Mouse (Mus musculus) stomach, embryonic 16.5 days (tissue): ENCODE results near the gene Jmjd4. TPM values are rescaled to one million over a fixed set of nuclear protein-coding genes. Genes with fewer than 3 reads are reported as not detected.

Source experiments
- ATAC-seq: fragments of 200-750 bp; cut with Nextera tagmentation; 2 replicates; pipeline ENCODE4 v1.8.0; 2017; ENCODE audit warnings: moderate number of reproducible peaks, moderate TSS enrichment; ENCODE audit not compliant: insufficient read depth, low FRiP score
- H3K27ac ChIP-seq: fragments of 300-500 bp; sonication (generic); 2 replicates; pipeline ENCODE4 v1.5.1; 2014; ENCODE audit warnings: low read length
- H3K27me3 ChIP-seq: fragments of 300-500 bp; sonication (generic); 2 replicates; pipeline ENCODE4 v1.6.1; 2014; ENCODE audit warnings: low read length, control low read depth, mixed read lengths; ENCODE audit not compliant: control insufficient read depth, insufficient read depth
- H3K36me3 ChIP-seq: fragments of 300-500 bp; sonication (generic); 2 replicates; pipeline ENCODE4 v1.6.1; 2014; ENCODE audit warnings: low read length; ENCODE audit not compliant: control insufficient read depth, insufficient read depth
- H3K4me1 ChIP-seq: fragments of 300-500 bp; sonication (generic); 2 replicates; pipeline ENCODE4 v1.6.1; 2014; ENCODE audit warnings: low read length, control low read depth, mixed read lengths; ENCODE audit not compliant: control insufficient read depth, insufficient read depth
- H3K4me2 ChIP-seq: fragments of 300-500 bp; sonication (generic); 2 replicates; pipeline ENCODE4 v1.6.1; 2014; ENCODE audit warnings: low read depth, low read length, mixed read lengths
- H3K4me3 ChIP-seq: fragments of 300-500 bp; sonication (generic); replicated peaks from 2 replicates; pipeline ENCODE4 v1.5.1; 2014; ENCODE audit warnings: mild to moderate bottlenecking, low read length
- H3K9ac ChIP-seq: fragments of 300-500 bp; sonication (generic); 2 replicates; pipeline ENCODE4 v1.6.1; 2014; ENCODE audit warnings: low read length
- H3K9me3 ChIP-seq: fragments of 300-500 bp; sonication (generic); replicated peaks from 2 replicates; pipeline ENCODE4 v1.6.1; 2016; ENCODE audit warnings: low read length, control low read depth; ENCODE audit not compliant: control insufficient read depth
- WGBS: fragments of 180-500 bp; shearing (Covaris S2); extraction: QIAGEN DNeasy Blood & Tissue Kit; methylation state at CpG from one replicate; pipeline ENCODE4 v1.1.7; 2014; 5-methylcytosine and 5-hydroxymethylcytosine counted together
- polyA plus RNA-seq: library from polyadenylated mRNA; unstranded; fragments of >200 nt; fragmentation: Nextera tagmentation; extraction: Ambion mirVana; gene quantifications from 2 replicates; pipeline ENCODE4 v1.2.1, GENCODE M21; 2015

Gene Jmjd4
- polyA plus RNA-seq, 1 experiment from 2014 or later: 9.3 TPM

DNA sequence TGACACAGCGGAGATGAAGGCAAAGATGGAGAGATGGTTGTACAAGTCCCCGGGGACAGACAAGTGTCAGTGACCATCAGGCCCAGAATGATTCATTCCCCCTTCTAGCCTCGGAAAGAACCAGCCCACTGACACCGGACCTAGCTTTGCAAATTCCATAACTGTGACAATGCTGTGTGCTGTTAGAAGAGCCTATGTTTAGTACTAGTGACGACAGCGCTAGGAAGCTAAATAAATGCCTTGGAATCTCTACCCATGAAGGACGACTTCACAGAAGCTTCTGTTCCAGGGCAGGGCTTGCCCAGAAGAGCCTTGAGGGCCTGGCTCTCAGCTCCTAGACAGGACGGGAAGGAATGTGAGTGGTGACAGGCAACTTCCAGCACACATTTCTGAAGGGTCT, 36.4 kb downstream of the Jmjd4 start:
- H3K27ac ChIP-seq: no peak overlapping the region
- no peak overlapping the region for H3K9ac ChIP-seq
- H3K9me3 ChIP-seq: no peaks in the 10 kb centered on the region
- WGBS: 81% methylated on average over 8 of the region's 8 CpGs
- no peaks in the 10 kb centered on the region for H3K27me3 ChIP-seq
- H3K36me3 ChIP-seq: peaks cover 26% of the 10 kb centered on the region
- no peaks in the 10 kb centered on the region for H3K4me1 ChIP-seq
- no peak overlapping the region for H3K4me2 ChIP-seq
- ATAC-seq: no peak
- H3K4me3 ChIP-seq: no peak overlapping the region

GRCm38 (mm10) chr11:59496672-59497310, 46.9 kb downstream of the Jmjd4 start:
- H3K9ac ChIP-seq: no peak overlapping the region
- H3K27me3 ChIP-seq: no peaks in the 10 kb centered on the region
- no peak overlapping the region for H3K4me2 ChIP-seq
- no peak overlapping the region for H3K4me3 ChIP-seq
- H3K27ac ChIP-seq: no peak overlapping the region
- 77% methylated on average over 6 of the region's 6 CpGs for WGBS
- no peak for ATAC-seq
- H3K9me3 ChIP-seq: no peaks in the 10 kb centered on the region
- H3K4me1 ChIP-seq: no peaks in the 10 kb centered on the region
- peaks cover 35% of the 10 kb centered on the region for H3K36me3 ChIP-seq

GRCm38 (mm10) chr11:59497747-59498146, 47.9 kb downstream of the Jmjd4 start:
- ATAC-seq: no peak
- Histone ChIP-seq H3K9me3 (no peaks in the 10 kb centered on the region), H3K9ac (no peak overlapping the region), H3K27ac (no peak overlapping the region), H3K27me3 (no peaks in the 10 kb centered on the region), H3K36me3 (peaks cover 31% of the 10 kb centered on the region), H3K4me1 (no peaks in the 10 kb centered on the region), H3K4me3 (no peak overlapping the region), H3K4me2 (no peak overlapping the region)
- WGBS: 91% methylated on average over 7 of the region's 7 CpGs

- Histone ChIP-seq H3K4me1 (peaks cover 8% of the 10 kb centered on the region; the same call in 1 of the 2 replicates), H3K27me3 (no peaks in the 10 kb centered on the region), H3K4me3 (no peak overlapping the region), H3K27ac (no peak overlapping the region), H3K9ac (no peak overlapping the region), H3K9me3 (no peaks in the 10 kb centered on the region), H3K36me3 (peaks cover 41% of the 10 kb centered on the region), H3K4me2 (no peak overlapping the region)
- WGBS: 90% methylated on average over 5 of the region's 5 CpGs
- ATAC-seq: no peak
Observed at GRCm38 (mm10) chr11:59501978-59502700, 52.3 kb downstream of the Jmjd4 start.

- peak overlapping the region; percentile 95 for H3K27ac ChIP-seq
- peak overlapping the region; percentile 89 for H3K4me2 ChIP-seq
- H3K9me3 ChIP-seq: no peaks in the 10 kb centered on the region
- ATAC-seq: peak; percentile 48; the same call in 1 of the 2 replicates
- peaks cover 24% of the 10 kb centered on the region for H3K36me3 ChIP-seq
- no peaks in the 10 kb centered on the region for H3K27me3 ChIP-seq
- H3K9ac ChIP-seq: peak overlapping the region; percentile 96
- H3K4me3 ChIP-seq: peak overlapping the region; percentile 94
- 0% methylated on average over 21 of the region's 21 CpGs for WGBS
- peaks cover 14% of the 10 kb centered on the region for H3K4me1 ChIP-seq
Observed at GRCm38 (mm10) chr11:59505351-59505838, 55.5 kb downstream of the Jmjd4 start.

DNA sequence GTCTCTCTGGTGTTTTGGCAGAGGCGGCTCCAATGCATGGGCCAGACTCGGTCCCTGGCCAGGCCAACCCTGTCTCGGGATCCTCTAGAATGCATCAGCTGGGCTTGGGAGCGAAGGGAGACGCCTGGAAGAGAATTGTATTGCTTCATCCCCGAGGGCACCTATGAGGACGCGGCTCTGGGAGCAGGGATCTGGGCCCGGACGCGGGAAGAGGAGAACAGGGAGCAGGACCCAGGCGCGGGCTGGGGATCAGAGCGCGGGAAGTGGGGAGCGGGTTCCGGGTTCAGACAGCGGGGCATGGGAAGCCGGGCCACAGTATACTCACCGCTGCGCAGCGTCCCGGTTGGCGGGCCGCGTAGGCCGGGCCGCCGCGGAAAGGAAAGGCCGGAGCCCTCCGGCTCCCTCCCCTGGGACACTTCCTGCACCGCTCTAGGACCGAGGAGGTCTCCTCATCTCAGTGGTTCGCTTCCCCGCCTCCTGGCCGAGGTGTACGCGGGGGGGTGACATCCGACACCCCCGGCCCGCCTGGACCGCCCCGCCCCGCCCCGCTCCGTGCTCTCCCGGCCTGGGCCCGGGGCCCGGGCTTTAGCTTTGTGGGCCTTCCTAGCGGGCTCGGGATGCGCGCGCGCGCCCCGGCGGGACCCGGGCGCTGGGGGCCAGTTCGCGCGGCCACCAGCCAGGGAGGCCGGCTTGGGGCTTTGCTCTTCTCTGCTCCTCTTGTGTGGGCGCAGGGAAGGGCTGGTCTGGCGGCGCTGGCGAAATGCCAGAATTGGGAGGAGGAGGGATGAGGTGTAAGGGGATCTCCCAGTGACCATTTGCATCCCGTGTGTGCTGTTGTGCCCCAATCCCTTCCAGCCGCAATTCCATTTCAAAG, 56.2 kb downstream of the Jmjd4 start:
- peak; percentile 95 for ATAC-seq
- Histone ChIP-seq H3K9me3 (no peaks in the 10 kb centered on the region), H3K4me2 (peak overlapping the region; percentile 89), H3K4me3 (peak overlapping the region; percentile 94), H3K27me3 (no peaks in the 10 kb centered on the region), H3K36me3 (peaks cover 20% of the 10 kb centered on the region), H3K9ac (peak overlapping the region; percentile 96), H3K27ac (peak overlapping the region; percentile 95), H3K4me1 (peaks cover 14% of the 10 kb centered on the region)
- under 1% methylated on average over 70 of the region's 71 CpGs for WGBS

DNA sequence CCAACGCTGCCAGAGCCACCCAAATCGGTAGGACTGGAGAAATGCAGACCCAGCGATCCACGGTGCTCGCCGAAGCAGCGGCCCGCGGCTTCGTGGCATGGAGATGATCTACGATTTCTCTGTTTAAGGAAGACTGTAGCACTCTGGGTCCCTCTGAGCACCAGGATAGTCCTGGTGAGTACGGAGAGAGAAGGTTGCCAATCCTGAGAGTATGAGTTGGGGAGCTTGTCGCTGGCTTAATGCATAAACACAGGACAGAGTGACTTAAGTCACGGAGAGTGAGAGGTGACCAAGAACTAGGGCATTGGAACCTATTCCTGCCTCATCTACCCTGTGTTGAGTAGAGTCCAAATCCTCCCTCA, 56.8 kb downstream of the Jmjd4 start:
- no peaks in the 10 kb centered on the region for H3K9me3 ChIP-seq
- no peak; the same call in 1 of the 2 replicates for ATAC-seq
- peak overlapping the region; percentile 96 for H3K9ac ChIP-seq
- peak overlapping the region; percentile 95 for H3K27ac ChIP-seq
- H3K4me1 ChIP-seq: peaks cover 14% of the 10 kb centered on the region
- H3K4me3 ChIP-seq: peak overlapping the region; percentile 94
- no peaks in the 10 kb centered on the region for H3K27me3 ChIP-seq
- H3K36me3 ChIP-seq: peaks cover 19% of the 10 kb centered on the region
- peak overlapping the region; percentile 89 for H3K4me2 ChIP-seq
- 2% methylated on average over 14 of the region's 14 CpGs for WGBS
